Mouse (Mus musculus) mesoderm, embryonic 11.5 days (tissue): Measurements from ENCODE around the gene Olfr391-ps.

Source experiments
- DNase-seq: peaks from one replicate; pipeline ENCODE4 v3.0.0-alpha.2; 2012; ENCODE audit warnings: low read depth, low spot score

Olfr391-ps gene

DNA sequence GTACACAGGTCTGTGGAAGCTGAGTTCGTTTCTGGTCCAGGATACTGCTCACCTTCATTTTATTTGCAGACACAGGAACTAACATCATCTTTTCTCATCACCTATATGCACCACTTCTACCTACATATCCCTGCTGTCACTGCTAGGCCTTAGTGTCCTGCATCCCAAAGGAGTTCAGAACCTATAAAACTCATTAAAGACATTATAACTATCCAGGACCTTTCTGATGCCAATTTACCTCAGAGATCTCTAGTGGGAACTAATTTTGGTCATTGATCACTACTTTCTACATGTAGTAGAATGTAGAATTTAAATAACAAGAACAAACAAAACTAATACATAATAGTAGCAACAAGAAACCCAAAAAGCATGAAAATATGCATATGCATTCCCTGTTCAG, at the start of gene Olfr391-ps:
TSS of gene Olfr391-ps (minus strand) at position 101 of the 400 bp plus-strand sequence.
- no peak for DNase-seq

DNA sequence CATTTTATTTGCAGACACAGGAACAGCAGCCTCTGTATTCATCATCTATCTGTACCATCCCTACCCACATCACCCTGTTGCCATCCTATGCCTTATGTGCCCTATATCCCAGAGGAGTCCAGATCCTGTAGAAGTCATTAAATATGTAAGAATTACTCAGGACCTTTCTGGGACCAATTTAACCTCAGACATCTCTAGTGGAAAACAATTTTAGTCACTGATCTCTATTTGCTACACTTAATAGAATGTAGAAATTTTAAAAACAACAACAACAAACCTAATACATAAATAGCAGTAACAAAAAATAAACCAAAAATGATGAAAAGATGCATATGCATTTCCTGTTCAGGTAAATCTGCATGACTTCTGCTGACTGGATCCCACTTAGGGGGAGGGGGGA, 48.5 kb upstream of the Olfr391-ps start, which contains the start of gene Olfr393:
TSS of gene Olfr393 (minus strand) at position 101 of the 400 bp plus-strand sequence.
- DNase-seq, result no peak

DNA sequence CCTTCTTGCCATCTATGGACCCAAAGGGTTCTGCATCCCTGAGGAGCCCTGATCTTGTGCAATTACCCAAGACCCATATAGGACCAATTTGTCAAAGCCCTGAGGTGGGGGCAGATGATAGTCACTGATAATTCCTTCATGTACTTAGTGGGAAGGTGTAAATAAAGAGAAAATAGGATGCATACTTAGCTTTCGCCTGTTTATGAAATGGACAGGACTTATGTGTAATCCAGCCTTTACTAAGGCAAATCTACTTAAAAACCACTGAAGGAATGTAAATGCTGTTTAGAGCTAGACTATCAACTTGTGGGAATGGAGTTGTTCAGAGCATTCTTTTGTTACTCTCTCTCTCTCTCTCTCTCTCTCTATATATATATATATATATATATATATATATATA, 14.1 kb upstream of the Olfr391-ps start, which contains the start of gene Olfr392:
TSS of gene Olfr392 (minus strand) at position 101 of the 400 bp plus-strand sequence.
- no peak for DNase-seq

DNA sequence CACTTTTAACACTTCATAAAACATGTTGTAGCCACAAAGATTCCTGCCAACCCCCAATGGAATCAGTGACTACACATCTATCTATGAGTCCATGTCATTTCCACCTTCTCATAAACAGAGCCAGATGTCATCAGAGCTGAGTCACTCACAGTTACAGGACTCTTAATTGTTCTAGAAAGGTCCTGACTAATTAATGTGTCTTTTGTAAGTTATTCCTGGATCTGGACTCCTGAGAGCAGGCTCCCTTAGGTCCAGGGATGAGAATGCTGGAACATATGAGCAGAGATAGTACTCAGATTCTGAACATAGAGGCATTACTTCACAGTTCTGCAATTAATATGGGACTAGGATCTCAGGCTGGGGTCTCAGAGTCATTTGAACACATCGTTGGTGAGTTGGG, 20.2 kb downstream of the Olfr391-ps start, which contains the start of gene Olfr390:
TSS of gene Olfr390 (plus strand) at position 301 of the 400 bp plus-strand sequence.
- no peak for DNase-seq

DNA sequence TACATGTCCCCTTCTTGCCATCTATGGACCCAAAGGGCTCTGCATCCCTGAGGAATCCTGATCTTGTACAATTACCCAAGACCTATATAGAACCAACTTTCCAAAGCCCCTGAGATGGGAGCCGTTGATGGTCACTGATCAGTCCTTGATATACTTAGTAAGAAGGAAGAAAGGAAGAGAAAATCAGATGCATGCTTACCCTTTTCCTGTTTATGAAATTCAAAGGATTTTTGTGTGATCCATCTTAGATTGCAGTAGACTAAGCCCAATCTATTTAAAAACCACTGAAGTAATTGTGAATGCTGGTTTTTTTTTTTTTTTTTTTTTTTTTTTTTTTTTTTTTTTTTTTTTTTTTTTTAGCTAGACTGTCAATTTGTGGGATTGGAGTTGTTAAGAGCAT, 22.2 kb downstream of the Olfr391-ps start, which contains the start of gene Olfr389:
TSS of gene Olfr389 (minus strand) at position 101 of the 400 bp plus-strand sequence.
- DNase-seq, result no peak

DNA sequence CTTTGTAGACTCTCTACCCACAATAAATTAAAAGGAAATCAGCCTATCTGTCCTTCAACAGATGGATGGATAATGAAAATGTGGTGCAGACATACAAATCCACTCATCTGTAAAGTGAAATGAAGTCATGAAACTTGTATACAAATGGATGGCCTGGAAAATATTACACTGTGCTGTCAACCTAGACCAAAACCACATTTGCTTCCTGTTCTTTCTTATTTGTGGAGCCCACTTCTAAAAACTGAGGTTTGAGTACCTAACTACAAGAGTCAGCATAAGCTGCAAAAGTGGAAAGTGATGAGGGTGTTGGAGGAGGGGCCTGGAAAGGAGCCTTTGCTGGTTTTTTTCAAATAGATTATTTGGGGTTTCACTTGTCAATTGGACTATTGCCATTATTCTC, 43.7 kb downstream of the Olfr391-ps start:
- no peak for DNase-seq
